Mouse (Mus musculus) heart, adult 9 months (tissue): ENCODE data around the gene Fcgr2b.
"Not testable (repeated sequence)": the region's sequence is repeated elsewhere in the genome, so short reads cannot be mapped to it uniquely, and the experiment has no call there.

Experiments
- DNase-seq, 2 experiments: peaks; one replicate each; pipeline ENCODE4 v3.0.0; 2022; ENCODE audit warnings: low spot score in 2 of 2

Fcgr2b gene

DNA sequence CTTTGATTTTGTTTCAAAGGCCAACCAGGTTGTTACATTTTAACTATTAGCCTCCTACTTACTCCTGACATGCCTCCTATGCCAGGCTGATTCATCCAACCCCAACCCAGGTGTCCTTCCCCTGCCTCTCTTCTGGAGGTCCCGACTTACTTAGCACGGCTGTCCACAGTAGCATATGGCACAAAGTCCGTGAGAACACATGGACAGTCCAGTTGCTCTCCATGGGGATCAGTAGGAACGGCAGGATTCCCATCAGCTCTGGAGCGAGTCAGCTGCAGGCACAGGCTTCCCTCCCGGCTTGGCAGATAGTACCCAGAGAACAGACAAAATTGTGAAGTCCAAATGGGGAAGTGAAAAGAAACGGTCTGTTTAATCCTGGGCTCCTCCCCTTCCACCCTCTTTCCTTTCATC, 591 bp downstream of the Fcgr2b start:
- DNase-seq, result peak in 1 of 2 experiments; percentile 36

DNA sequence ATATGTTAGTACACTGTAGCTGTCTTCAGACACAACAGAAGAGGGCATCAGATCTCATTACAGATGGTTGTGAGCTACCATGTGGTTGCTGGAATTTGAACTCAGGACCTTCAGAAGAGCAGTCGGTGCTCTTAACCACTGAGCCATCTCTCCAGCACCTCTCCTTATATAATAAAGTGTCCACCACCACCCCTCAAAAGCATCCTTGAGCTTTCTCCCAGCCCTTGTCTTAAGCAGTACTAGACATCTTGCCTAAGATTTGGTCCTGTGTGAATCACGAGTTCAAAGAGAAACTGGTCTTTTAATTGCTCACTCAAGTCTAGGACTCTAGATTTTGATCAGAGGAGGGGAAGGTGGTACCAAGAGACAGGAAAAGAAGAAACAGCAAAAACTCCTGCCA, 997 bp downstream of the Fcgr2b start:
- not testable (repeated sequence) for DNase-seq

DNA sequence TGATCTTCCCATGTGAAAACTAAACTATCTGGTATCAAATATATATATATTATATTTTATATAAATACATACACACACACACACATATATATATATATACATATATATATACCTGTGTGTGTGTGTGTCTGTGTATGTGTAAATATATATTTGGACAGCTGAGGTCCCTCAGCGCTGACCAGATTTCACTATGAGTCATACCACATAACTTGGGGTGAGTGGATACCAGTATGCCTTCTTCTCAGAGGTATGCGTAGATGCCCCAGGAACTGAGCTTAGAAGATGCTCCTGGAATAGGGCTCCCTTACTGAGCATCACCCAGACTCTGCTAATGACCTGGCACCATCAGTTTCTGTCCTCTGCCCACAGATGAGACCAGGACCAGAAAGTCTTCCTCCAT, 1.6 kb downstream of the Fcgr2b start:
- DNase-seq, result no peak

DNA sequence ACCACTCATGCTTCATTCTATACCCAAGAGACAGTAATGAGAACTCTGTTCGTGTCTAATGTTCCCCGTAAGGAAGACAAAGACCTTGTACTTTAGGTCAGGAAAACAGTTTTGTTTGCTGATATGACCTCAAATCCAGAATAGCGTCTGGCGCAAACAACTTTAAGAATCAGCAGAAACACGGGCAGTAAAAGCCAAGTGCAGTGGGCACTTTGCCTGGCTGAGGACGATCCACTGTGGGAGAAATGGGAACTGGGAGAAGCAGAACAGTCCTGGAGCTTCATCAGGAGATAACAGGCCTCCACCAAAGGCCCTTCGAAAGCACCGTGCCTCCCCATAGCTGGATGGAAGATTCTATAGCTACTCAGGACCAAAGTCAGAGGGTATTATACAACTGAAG, 2.2 kb downstream of the Fcgr2b start:
- DNase-seq, result no peak

DNA sequence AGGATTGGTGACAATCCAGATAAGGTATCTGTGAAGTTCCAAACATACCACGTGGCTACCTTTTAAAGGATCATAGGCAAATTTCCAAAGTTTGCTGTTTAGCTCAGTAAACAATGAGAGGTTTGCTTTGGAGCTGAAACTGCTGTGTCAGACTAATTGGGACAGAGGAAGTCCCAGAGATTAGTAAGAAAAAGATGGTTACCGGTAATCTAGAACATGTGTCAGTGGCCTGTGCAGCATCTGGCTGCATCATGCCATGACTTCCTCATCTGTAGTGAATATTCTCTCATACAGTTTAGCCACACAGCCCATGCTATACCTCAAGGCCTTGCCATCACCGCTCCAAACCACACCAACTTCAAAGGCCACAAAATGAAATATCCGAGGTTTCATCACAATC, 3.4 kb downstream of the Fcgr2b start:
- DNase-seq, result no peak

DNA sequence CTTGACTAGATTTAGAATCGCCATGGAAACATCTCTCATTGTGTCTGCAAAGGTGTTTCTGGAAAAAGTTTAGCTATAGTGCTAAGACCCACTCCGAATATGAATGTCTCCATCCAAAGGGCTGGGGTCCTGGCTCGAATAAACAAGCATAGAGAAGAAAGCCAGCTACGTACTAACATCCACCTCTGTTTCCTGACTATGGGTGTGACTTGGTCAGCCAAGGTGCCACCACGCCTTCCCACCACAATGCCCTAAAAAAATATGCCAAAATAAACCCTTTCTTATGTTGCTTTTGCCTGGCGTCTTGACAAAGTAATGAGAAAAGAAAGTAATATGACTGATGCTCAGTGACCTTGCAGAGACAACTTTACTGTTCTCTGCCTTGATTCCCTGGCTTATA, 3.9 kb downstream of the Fcgr2b start:
- DNase-seq, result no peak

DNA sequence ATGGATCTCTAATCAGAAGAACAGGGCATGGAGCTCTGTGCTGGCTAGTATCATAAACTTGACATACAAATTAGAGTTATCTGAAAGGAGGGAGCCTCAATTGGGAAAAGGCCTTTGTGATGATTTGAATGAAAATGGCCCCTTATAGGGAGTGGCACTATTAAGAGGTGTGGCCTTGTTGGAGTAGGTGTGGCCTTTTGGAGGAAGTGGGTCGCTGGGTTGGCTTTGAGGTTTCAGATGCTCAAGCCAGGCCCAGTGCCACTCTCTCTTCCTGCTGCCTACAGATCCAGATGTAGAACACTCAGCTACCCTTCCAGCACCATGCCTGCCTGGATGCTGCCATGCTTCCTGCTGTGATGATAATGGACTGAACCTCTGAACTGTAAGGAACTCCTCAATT, 7.8 kb downstream of the Fcgr2b start:
- DNase-seq, result no peak

DNA sequence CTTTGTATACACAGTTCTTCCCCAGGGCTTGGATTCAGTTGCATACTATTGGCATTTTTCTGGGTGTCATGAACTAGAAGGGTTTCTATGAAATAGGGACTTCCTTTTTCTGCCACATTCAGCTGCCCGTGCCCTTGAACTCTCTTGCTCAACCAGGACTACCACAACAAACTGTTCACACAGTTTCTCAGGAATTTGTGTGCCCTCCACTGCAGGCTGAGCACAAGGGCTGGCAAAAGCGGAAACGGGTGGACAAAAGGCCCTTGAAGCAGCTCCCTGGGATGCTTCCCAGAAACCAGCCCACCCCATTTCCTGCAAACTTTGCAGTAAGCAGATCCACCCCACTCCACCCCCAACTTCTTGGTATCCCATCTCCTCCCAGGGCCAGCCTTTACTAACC, 8.8 kb downstream of the Fcgr2b start:
- peak in 1 of 2 experiments; percentile 47 for DNase-seq

DNA sequence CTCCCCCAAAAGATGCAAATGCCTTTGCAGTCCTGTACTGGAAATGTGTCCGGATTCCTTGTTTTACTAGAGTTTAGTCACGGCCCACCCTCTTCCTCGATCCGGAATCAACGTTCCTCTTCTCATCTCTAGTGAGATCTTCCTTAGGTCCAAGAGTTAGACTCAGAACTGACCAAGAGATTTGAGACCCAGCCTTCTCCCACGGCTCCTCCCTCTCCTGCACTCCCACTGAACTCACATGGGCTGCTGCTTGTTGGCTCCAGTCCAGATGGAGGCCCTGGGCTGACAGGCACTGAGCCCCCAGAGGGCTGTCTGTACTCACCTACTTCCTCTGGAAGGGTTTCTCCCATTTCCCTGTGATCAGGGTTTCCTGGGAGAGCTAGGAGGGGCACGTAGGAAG, 13.3 kb downstream of the Fcgr2b start:
- no peak for DNase-seq

DNA sequence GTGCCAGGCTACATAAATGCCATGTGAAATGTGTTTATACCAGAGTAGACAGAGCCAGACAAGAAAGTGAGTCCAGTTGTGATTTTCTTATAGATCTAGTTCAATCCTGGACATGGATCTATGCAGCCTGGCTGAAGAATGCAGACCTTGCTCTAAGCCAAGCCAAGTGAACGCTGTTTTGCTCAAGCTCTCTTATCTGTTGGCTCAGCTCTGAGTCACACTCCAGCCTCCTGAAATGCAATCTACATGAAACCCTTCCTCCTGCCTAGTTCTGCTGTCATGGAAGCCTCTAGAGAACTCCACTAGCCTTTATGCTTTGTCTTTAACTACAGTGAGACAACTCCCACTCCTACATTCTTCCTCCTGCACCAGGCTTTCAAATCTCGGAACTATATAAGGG, 14.0 kb downstream of the Fcgr2b start:
- no peak for DNase-seq

DNA sequence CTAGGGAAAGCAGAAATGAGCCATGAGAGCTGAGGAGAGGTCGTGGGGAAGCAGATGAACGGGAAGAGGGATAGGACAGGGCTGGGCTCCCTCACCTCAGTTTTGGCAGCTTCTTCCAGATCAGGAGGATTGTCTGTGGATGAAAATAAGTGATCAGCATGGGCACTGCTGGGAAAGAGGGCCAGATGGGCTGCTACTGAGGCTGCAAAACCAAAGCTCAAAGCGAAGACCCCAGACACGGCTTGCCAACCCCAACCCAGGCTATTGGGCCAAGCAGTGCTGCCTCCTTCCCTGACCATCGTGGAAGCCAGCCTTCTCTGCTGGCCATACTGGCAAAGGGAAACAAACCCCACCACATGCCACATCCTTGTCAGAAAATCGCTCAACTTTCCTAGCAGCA, 15.2 kb downstream of the Fcgr2b start:
- no peak for DNase-seq

DNA sequence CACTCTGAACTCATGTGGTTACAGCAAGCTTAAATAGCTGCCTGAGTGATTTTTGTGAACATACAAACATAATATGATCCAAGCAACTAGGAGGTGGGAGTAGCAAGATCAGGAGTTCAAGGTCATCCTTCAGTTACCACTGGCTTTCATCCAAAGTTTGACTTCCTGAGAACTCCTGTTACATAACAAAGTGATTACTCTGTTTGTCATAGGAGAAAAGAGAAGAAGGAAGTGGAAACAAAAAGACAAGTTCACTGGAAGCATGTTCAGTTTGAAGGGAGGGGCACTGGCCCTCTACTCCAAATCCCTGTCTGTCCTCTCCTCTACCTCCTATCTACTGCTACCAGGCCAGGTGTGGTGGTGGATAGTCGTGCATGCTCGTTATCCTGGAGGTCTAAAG, 16.6 kb downstream of the Fcgr2b start:
- DNase-seq, result peak in 1 of 2 experiments; percentile 20

DNA sequence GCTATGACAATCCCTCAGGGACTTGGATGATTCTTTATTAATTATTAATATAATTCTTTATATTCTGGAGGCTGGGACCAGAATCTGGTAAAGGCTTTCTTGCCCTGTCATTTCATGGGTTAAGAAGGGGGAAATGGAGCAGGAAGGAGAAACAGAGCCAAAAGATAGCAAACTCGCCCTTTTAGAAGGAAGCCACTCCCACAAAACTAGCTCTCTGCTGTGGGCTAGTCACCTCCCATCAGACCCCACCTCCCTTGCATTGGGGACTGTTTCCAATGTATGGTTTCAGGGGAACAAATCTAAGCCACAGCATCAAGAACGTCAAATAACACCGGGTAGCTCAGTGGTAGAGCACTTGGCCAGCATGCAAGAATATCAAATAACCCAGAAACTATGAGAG, 18.1 kb downstream of the Fcgr2b start:
- DNase-seq, result no peak

DNA sequence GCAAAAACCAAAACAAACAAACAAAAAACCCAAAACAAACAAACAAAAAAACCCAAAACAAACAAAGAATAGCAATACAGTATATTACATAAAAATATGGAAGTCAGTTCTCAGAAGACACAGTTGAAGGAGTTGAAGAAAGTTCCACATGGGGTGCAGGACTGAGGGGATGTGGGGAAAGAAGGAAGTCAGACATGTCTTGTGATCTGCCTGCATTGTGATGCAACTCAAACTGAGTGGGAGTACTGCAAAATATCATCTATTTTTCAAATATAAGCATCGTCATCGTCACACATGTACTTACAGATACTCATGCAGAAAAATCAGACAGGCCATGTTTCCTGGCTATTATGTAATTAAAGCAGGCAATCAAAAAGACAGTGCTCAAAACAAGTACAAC, 23.2 kb downstream of the Fcgr2b start:
- DNase-seq, result peak in 1 of 2 experiments; percentile 31

DNA sequence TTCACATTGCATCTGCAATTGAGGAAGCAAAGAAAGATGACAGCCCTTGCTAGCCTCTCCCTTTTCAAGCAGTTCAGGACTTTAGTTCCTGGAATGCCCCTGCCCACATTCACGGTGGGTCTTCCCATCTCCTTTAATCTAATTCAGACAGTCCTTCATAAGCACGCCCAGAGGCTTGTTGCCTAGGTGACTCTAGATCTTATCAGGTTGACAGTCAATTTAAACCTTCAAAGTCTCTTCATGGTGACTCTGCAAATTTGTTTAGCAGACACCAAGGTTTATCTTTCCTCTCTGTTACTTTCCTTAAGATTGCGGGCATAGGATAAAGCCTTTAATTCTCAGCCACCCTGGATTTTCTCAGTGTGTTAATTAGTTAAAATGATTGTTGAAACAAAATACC, 25.6 kb downstream of the Fcgr2b start:
- no peak for DNase-seq

DNA sequence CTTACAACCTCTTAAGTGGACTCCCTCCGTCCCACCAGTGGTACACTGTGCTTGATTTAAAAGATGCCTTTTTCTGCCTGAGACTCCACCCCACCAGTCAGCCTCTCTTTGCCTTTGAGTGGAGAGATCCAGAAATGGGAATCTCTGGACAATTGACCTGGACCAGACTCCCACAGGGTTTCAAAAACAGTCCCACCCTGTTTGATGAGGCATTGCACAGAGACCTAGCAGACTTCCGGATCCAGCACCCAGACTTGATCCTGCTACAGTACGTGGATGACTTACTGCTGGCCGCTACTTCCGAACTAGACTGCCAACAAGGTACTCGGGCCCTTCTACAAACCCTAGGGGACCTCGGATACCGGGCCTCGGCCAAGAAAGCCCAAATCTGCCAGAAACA, 31.4 kb downstream of the Fcgr2b start:
- DNase-seq, result not testable (repeated sequence)

DNA sequence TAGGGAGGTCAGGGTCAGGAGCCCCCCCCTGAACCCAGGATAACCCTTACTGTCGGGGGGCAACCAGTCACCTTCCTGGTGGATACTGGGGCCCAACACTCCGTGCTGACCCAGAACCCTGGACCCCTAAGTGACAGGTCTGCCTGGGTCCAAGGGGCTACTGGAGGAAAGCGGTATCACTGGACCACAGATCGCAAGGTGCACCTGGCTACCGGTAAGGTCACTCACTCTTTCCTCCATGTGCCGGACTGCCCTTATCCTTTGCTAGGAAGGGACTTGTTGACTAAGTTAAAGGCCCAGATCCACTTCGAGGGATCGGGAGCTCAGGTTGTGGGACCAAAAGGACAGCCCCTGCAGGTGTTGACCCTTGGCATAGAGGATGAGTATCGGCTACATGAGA, 32.2 kb downstream of the Fcgr2b start:
- DNase-seq, result not testable (repeated sequence)

DNA sequence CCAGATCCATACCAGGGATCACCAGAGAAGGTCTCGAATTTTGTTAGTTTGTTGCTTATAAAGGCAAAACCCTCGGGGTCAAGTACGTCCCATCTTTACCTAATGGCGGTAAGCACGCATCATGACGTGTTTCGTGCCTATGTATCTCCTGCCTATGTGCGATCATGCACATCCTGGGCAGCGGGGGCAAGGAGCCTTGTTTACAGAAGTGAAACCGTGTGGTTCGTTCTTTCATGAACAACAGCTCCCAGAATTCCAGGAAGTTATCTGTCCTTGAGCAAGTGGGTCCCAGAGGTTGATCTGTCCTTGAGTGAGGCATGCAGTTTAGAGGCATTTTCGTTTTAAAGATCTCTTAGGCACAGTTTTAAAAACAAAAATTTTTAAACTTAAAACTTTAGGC, 37.1 kb downstream of the Fcgr2b start:
- peak in 1 of 2 experiments; percentile 52 for DNase-seq

DNA sequence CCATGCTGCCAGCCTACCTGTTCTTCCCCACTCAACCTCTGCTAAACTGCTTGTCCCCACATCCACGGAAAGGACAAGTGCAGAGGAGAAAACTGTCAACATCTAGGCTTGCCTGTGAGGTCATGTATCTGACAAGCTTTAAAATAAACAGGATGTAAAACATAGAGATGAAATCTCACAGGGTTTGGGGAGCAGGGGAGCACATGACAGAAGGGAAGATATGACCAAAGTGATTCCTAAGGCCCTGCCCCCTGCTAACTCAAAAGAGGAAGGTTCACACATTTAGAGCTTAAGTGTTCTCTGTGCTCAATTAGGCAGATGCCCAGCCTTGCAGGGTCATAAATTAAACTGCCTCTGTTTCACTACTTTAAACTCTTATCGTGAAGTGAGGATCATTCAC, 42.0 kb downstream of the Fcgr2b start:
- DNase-seq, result no peak

DNA sequence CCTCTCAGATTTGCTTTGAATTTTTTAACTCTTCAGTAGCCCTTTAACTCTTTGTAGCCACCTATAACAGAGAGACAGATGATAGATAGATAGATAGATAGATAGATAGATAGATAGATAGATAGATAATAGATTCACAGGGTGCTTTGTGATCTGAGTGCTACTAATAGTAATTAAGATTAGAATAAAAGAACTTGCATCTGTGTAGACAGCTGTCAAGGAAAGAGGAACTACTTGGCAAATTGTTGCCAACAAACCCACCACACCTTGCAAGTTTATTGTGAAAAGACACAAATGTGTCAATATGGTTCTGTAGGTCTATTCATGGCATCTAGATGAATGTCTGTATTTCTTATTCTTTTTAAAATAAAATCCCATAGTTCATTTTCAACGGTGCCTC, 42.4 kb downstream of the Fcgr2b start:
- DNase-seq, result no peak

DNA sequence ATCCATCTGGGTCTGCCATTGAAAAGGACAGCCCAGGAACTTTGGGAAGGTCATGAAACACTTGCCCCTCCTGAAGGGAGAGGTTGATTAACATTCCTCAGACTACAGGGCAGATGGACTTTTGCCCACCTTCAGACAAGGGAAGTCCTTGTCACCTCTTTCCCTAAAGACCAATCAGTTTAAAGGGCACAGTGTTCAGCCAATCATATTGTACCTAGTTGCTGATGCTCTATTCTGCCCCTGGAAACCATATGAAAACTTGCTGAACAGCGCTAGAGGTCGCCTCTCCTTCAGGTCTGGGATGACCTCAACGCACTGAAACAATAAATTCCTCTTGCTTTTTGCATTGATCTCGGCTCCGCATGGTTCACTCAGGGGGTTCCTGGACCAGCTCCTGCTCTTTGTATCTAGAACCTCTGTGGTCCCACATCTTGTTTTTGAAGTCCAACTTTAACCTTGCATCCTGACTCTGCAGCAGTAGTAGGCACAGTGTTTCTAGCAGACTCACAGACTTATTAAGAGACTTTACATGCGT, 42.9 kb downstream of the Fcgr2b start:
- DNase-seq, result no peak

DNA sequence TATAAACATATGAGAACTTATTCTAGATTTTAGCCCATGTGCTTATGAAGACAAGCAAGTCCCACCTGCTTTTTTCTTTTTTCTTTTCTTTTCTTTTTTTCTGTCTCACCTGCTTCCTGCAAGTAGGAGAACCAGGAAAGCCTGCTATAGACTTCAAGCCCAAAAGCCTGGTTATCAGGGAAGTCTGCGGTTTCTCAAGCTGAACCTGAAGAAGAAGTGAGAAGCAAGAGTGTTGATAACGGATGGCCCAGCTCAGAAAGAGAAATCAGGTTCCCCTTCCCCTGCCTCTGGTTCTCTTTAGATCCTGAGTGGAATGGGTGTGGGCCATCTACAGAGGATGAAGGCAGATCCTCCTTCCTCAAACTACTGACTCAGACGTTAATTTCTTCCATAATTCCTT, 44.3 kb downstream of the Fcgr2b start:
- DNase-seq, result no peak

DNA sequence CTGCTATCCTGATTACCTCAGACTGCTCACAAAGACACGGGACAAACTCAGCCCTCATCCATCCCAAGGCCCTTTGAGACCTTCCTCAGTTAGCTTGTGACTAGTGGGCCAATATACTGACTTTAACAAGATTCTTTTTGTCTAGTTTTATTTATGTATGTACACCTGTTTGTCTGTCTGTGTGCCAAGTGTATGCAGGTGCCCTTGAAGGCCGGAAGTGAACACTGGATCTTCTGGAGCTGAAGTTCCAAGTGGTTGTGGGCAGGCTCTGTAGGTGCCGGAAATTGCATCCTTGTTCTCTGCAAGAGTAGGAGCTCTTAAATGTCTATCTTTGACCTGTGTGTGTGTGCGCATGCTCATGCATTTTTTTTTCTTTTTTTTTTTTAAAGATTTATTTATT, 47.1 kb downstream of the Fcgr2b start:
- DNase-seq, result no peak

DNA sequence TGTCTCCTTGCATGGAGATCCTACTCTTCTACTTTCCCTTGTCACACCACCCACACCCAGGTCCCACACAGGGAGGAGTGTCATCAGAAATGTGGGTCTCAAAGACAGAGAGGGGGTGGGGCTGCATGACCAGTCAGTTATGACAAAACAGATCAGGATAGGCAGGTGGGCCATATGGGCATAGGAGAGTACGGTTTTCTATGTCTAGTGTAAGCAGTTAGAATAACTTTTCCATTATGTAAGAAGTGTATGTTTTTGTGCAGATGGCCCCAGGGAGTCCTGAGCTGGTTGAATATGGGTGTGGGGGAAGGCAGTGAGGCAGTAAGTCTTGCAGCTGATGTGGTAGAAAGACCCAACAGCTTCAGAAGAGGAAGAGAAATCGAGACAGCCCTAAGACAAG, 47.9 kb downstream of the Fcgr2b start:
- peak in 1 of 2 experiments; percentile 10 for DNase-seq

DNA sequence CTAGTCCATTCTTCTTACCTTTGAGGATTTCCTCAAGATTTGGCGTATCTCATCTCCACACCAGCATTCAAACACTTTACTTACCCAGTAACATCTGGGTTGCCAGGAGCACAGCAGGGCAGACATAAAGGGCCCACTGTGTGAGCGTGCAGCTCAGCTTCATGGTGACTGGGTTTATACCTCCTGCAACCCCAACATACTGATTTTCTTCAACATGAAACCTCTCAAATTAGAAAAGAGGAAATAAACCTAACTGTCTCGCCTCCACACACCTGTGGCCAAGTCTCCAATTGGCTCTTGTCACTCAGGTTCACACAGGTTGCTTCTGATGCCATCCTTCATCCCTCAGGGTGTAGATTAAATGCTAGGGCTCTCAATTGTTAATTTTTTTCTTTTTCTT, 49.0 kb downstream of the Fcgr2b start, which contains the start of gene Fcrla:
TSS of gene Fcrla (minus strand) at position 206 of the 400 bp plus-strand sequence.
- no peak for DNase-seq
